Mouse (Mus musculus): ENCODE data around the gene Gm14085. TPM values are rescaled to one million over a fixed set of nuclear protein-coding genes. Genes with fewer than 3 reads are reported as not detected.
"Not testable (repeated sequence)": the region's sequence is repeated elsewhere in the genome, so short reads cannot be mapped to it uniquely, and the experiment has no call there.

Gene Gm14085
- polyA plus RNA-seq (2016; fragmentation: Nextera tagmentation; extraction: Ambion mirVana), result not detected in 2 replicates

DNA sequence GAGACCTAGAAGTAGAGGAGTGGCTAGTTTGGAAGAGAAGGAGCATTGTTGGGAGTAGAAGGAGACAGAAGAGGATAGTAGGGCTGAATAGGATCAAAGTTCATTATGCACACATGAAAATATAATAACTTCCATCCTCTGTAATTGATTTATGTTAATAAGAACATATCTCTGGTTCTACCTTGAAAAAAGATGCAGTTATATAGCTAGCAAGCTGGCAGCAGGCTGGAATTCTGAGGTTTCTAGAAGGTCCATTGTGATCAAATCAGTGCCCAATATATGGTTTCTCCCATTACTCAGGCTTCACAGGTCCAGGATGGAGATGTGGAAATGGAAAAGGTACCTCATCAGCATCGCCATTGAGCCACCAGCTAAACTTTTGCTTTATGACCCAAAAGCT is at the start of gene Gm14085:
Gm14085 (plus strand) TSS at position 301 of the 400 bp plus-strand sequence.
- no peaks in the 10 kb centered on the region for H3K27me3 ChIP-seq
- H3K9ac ChIP-seq, result no peak within 1 kb of the TSS
- ATAC-seq (ENCODE audit: low FRiP score), result no peak
- H3K4me3 ChIP-seq, result no peak within 1 kb of the TSS
- H3K27ac ChIP-seq, result no peak within 1 kb of the TSS
- H3K4me1 ChIP-seq, result no peaks in the 10 kb centered on the region
- WGBS, result 87% methylated on average over 1 of the region's 1 CpGs
- H3K36me3 ChIP-seq, result no peaks in the 10 kb centered on the region
- no peaks in the 10 kb centered on the region for H3K9me3 ChIP-seq (replicated peaks)
- H3K4me2 ChIP-seq (replicated peaks), result no peak within 1 kb of the TSS

DNA sequence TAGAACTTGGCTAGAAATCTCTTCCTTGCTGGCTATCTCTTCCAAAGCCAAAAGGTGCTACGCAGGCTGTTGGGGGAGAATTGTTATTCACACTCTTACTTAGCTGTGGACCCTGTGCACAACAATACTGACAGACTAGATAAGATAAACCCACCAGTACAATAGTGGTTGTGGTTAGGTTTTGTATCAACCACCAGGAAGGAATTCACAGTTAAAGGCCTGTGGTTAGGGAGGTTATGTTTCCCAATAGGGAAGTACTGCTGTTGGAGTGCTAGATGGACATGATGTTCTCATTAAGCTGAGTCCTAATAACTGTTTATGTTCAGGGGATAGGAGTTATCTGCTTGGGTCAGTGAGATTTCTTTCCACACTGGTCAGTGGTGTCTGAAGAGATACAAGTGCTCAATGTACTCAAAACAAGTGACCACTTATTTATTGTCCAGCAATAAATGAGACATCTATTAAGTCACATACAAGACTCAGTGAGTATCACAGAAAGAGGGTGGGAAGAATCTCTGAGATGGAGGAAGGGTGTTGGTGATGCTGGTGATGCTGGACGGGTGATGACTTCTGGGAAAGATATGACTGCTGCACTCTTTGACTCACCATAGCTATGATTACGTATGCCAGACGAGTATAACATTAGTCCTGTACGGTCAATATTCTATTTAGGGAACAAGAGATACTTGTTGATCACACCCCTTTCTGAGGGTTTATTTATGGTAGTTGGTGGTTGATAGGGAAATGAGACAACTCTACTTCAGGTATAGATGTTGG is 45.8 kb upstream of the Gm14085 start:
- not testable (repeated sequence) for ATAC-seq (ENCODE audit: low FRiP score); H3K27ac ChIP-seq; H3K27me3 ChIP-seq; H3K36me3 ChIP-seq; H3K4me3 ChIP-seq; H3K4me1 ChIP-seq; H3K4me2 ChIP-seq (replicated peaks); H3K9me3 ChIP-seq (replicated peaks); H3K9ac ChIP-seq
- WGBS, result 92% methylated on average over 5 of the region's 5 CpGs

DNA sequence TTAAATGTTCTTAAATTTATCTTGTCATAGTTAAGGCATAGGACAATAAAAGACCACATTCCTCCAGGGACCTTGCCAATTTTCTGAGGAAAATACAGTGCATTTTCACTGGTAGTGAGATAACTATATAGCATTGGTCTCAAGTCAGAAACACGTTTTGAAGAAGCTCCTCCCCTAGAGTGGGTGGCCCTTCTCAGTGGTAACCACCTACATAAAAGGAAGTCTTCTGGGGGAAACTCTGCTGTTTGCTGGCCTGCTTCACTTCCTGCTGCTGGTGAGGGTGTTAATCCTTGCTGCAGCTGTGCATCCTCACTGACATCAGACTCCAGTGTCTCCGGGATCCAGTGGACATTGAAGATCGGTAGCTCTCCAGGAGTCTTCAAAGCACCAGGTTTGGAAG is 44.2 kb upstream of the Gm14085 start:
- H3K4me3 ChIP-seq; H3K9me3 ChIP-seq (replicated peaks); H3K27me3 ChIP-seq; H3K9ac ChIP-seq; H3K27ac ChIP-seq; H3K4me1 ChIP-seq; H3K4me2 ChIP-seq (replicated peaks); ATAC-seq (ENCODE audit: low FRiP score); H3K36me3 ChIP-seq: not testable (repeated sequence)
- WGBS, result 11% methylated on average over 1 of the region's 3 CpGs

DNA sequence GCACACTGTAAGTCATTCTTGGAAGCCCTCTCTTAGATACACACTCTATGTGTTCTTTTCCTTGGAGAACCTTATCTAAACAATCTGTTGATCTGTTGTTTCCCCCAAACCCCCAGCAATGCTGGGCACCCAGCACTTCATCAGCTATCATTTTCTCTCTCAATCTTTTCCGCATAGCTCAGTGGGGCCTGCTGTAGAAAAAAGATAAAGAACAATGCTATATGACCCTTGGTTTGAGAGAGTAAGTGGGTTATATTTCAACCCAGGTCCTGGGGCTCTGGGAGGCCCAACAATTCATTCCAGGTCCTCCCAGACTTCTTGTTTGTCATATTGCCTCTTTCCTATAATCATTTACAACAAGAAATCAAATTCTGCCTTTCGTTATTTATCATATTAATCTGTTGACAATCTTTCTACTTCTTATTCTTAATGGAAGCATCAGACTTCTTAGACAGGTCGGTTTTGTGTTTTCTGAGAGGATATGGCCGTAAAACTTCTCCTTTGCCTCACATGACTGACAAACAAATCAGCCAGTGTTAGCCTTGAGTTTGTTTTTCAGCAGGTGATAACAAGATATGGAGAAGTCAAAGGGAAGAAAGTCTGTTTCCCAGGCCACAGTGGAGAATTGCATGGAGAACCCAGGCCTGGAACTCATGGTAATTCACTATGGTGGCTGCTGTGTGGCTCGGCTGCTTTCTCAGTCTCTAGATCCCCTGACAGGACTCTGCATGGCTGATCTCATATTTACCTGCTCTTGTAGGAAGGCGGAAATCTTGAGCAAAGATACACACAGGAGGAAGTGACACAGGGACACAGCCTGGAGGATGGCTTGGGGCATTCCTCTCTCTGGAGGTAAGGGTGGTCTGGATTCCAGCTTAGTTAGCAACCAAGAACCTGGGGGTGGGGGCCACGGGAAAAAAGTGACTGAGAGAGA is 43.5 kb upstream of the Gm14085 start:
- no peaks in the 10 kb centered on the region for H3K9me3 ChIP-seq (replicated peaks)
- H3K4me2 ChIP-seq (replicated peaks), result no peak overlapping the region
- ATAC-seq (ENCODE audit: low FRiP score), result no peak
- no peak overlapping the region for H3K9ac ChIP-seq
- H3K36me3 ChIP-seq, result no peaks in the 10 kb centered on the region
- no peak overlapping the region for H3K27ac ChIP-seq
- no peaks in the 10 kb centered on the region for H3K4me1 ChIP-seq
- no peaks in the 10 kb centered on the region for H3K27me3 ChIP-seq
- no peak overlapping the region for H3K4me3 ChIP-seq
- WGBS, result 84% methylated on average over 7 of the region's 7 CpGs

DNA sequence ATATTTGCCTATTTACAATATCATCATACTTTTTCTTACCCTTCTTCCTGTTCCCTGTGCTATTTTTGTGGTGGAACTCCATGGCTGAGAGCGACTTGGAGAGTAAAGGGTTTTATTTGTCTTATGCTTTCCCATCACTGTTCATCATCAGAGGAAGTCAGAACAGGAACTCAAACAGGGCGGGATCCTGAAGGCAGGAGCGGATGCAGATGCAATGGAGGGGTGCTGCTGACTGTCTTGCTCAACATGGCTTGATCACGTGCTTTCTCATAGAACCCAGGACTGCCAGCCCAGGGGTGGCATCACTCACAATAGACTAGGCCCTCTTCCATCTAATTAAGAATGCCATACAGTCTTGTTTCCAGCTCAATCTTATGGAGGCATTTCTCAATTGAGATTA is 34.4 kb upstream of the Gm14085 start:
- no peak for ATAC-seq (ENCODE audit: low FRiP score)
- Histone ChIP-seq H3K9me3 (replicated peaks) (no peaks in the 10 kb centered on the region), H3K9ac (no peak overlapping the region), H3K36me3 (no peaks in the 10 kb centered on the region), H3K27ac (no peak overlapping the region), H3K27me3 (no peaks in the 10 kb centered on the region), H3K4me2 (replicated peaks) (no peak overlapping the region), H3K4me1 (no peaks in the 10 kb centered on the region), H3K4me3 (no peak overlapping the region)
- 92% methylated on average over 4 of the region's 4 CpGs for WGBS

DNA sequence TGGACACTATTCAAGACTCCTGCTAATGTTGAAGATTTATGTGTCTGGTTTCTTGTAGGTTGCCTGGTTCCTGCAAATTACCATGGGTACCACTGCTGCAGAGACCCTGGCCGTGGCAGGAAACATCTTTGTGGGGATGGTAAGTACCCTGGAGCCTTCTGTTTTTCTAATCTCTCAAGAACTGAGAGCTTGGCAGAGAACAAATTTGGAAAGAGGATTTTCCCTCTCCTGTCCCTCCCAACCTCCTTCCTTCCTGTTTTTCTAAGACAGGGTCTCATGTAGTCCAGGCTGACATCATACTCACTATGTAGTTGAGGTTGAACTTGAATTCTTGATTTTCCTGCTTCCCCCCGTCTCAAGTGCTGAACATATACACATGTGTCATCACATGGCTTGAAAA is 32.3 kb upstream of the Gm14085 start:
- H3K27me3 ChIP-seq, result no peaks in the 10 kb centered on the region
- H3K4me2 ChIP-seq (replicated peaks), result no peak overlapping the region
- H3K9ac ChIP-seq, result no peak overlapping the region
- no peak overlapping the region for H3K27ac ChIP-seq
- H3K4me1 ChIP-seq, result no peaks in the 10 kb centered on the region
- H3K4me3 ChIP-seq, result no peak overlapping the region
- no peak for ATAC-seq (ENCODE audit: low FRiP score)
- 70% methylated on average over 2 of the region's 2 CpGs for WGBS
- no peaks in the 10 kb centered on the region for H3K36me3 ChIP-seq
- no peaks in the 10 kb centered on the region for H3K9me3 ChIP-seq (replicated peaks)

DNA sequence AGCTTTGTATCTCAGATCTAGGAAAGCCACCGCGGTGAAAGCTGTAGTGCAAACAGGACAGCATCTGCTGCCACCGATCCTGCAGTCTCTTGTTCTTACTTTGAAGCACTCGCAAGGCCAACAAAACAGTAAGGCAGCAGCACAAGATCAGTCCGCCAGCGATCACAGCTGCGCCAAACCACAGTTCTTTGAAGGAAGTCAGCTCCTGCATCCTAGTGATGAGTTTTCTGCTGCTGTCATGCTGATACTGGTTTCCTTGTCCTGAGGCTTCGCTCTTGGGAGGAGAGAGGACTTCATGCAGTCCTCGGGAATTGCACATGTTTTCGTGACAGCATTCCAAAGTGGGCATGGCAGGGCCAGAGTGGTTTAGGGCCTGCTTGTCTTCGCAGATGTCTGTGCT is 17.8 kb upstream of the Gm14085 start:
- no peaks in the 10 kb centered on the region for H3K9me3 ChIP-seq (replicated peaks)
- no peaks in the 10 kb centered on the region for H3K36me3 ChIP-seq
- H3K4me3 ChIP-seq, result peak overlapping the region; percentile 53
- H3K4me1 ChIP-seq, result peaks cover 5% of the 10 kb centered on the region
- ATAC-seq (ENCODE audit: low FRiP score), result no peak
- peak overlapping the region; percentile 85 for H3K4me2 ChIP-seq (replicated peaks)
- whole genome bisulfite sequencing, result 31% methylated on average over 11 of the region's 11 CpGs
- H3K27me3 ChIP-seq, result 0 out of 2 replicates have a peak, but pooled peaks cover 3% of the 10 kb centered on the region
- H3K9ac ChIP-seq, result peak overlapping the region; percentile 53
- H3K27ac ChIP-seq, result no peak overlapping the region

DNA sequence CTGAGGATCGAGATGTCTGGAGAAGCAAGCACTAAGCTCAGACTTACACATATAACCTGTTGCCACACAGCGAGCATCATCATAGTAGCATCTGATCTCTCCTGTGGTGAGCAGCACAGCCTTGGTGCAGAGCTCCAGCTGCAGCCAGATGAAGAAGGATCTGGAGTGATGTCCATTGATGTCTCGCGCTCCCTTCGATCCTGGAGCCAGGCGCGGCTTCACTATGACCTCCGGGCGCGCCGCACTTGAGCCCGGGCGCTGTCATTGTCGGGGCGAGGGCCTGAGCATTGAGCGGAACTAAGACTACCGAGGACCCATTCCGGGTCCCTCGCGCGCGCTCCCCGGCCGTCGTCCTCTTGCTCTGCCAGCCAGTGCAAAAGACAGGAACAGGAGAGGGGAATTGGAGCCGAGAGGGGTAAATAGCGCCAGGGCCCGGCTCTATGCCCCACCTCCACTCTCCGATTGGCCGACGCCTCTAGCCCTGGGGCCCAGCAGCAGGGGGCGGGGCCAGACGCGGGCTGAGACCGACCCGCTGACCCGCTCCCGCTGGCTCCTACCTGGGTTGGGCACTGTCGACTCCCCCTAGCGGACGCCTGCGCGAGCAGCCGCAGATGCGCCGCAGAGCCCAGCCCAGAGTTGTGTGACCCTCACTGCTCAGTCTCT is 17.3 kb upstream of the Gm14085 start:
- no peaks in the 10 kb centered on the region for H3K36me3 ChIP-seq
- 0 out of 2 replicates have a peak, but pooled peaks cover 3% of the 10 kb centered on the region for H3K27me3 ChIP-seq
- no peak overlapping the region for H3K27ac ChIP-seq
- no peaks in the 10 kb centered on the region for H3K9me3 ChIP-seq (replicated peaks)
- peak overlapping the region; percentile 53 for H3K4me3 ChIP-seq
- 1% methylated on average over 41 of the region's 46 CpGs for WGBS
- peak overlapping the region; percentile 53 for H3K9ac ChIP-seq
- H3K4me2 ChIP-seq (replicated peaks), result peak overlapping the region; percentile 85
- peaks cover 5% of the 10 kb centered on the region for H3K4me1 ChIP-seq
- peak; percentile 100 for ATAC-seq (ENCODE audit: low FRiP score)

DNA sequence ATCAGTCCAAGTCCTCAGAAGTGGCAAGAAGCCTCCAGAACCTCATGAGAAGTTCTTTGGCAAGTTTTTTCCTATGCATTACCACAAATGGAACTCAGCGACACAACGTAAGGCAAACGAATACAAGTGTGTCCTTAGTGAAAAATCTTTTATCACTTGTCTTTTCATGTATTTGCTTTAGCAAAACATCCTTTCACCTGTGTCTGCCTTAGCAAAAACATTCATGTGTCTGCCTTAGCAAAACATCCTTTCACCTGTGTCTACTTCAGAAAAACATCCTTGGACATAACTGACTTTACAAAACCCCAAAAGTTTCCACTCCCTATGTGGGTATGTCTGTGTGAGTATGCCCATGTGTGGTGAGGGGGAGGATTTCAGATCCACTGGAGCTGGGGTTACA is 15.5 kb upstream of the Gm14085 start:
- no peaks in the 10 kb centered on the region for H3K36me3 ChIP-seq
- no peak overlapping the region for H3K4me3 ChIP-seq
- no peak overlapping the region for H3K27ac ChIP-seq
- 92% methylated on average over 3 of the region's 3 CpGs for WGBS
- no peak overlapping the region for H3K4me2 ChIP-seq (replicated peaks)
- peaks cover 5% of the 10 kb centered on the region for H3K4me1 ChIP-seq
- no peak overlapping the region for H3K9ac ChIP-seq
- H3K27me3 ChIP-seq, result 0 out of 2 replicates have a peak, but pooled peaks cover 3% of the 10 kb centered on the region
- ATAC-seq (ENCODE audit: low FRiP score), result no peak
- H3K9me3 ChIP-seq (replicated peaks), result no peaks in the 10 kb centered on the region

DNA sequence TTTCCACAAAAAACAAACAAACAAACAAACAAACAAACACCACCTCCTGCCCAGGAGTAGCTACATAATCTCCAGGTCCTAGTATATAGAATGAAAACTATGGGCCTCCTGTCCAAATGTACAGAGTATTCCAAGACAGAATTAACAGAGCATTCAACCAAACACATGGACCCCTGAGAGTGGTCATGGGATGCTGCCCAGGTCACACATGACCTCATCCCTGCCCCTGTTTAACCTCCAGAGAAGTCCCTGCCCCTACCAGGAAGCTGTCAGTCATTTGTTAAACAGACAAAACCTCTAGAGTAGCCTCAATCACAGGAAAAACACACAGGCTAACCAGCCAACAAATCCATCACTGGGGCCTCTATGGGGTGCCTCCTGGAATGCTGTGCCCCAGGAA is 8.2 kb upstream of the Gm14085 start:
- no peak overlapping the region for H3K9ac ChIP-seq
- no peak overlapping the region for H3K27ac ChIP-seq
- no peaks in the 10 kb centered on the region for H3K9me3 ChIP-seq (replicated peaks)
- H3K4me1 ChIP-seq, result no peaks in the 10 kb centered on the region
- no peaks in the 10 kb centered on the region for H3K36me3 ChIP-seq
- no peaks in the 10 kb centered on the region for H3K27me3 ChIP-seq
- no peak overlapping the region for H3K4me3 ChIP-seq
- ATAC-seq (ENCODE audit: low FRiP score), result no peak
- no peak overlapping the region for H3K4me2 ChIP-seq (replicated peaks)

DNA sequence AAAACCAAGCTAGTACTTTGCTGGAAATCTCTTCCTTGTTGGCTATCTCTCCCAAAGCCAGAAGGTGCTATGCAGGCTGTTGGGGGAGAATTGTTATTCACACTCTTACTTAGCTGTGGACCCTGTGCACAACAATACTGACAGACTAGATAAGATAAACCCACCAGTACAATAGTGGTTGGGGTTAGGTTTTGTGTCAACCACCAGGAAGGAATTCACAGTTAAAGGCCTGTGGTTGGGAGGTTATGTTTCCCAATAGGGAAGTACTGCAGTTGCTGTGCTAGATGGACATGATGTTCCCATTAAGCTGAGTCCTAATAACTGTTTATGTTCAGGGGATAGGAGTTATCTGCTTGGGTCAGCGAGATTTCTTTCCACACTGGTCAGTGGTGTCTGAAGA is 954 bp upstream of the Gm14085 start:
- not testable (repeated sequence) for H3K27me3 ChIP-seq; ATAC-seq (ENCODE audit: low FRiP score); H3K4me1 ChIP-seq; H3K9ac ChIP-seq; H3K27ac ChIP-seq; H3K4me2 ChIP-seq (replicated peaks); H3K4me3 ChIP-seq; H3K36me3 ChIP-seq; H3K9me3 ChIP-seq (replicated peaks)
- 82% methylated on average over 1 of the region's 1 CpGs for WGBS

DNA sequence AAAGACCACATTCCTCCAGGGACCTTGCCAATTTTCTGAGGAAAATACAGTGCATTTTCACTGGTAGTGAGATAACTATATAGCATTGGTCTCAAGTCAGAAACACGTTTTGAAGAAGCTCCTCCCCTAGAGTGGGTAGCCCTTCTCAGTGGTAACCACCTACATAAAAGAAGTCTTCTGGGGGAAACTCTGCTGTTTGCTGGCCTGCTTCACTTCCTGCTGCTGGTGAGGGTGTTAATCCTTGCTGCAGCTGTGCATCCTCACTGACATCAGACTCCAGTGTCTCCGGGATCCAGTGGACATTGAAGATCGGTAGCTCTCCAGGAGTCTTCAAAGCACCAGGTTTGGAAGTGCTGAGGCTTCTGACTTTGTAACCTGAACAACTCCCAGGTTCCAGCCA is 913 bp downstream of the Gm14085 start:
- H3K4me3 ChIP-seq; ATAC-seq (ENCODE audit: low FRiP score); H3K36me3 ChIP-seq; H3K4me1 ChIP-seq; H3K9me3 ChIP-seq (replicated peaks); H3K27ac ChIP-seq; H3K9ac ChIP-seq; H3K4me2 ChIP-seq (replicated peaks); H3K27me3 ChIP-seq: not testable (repeated sequence)
- WGBS, result 65% methylated on average over 3 of the region's 3 CpGs
